Mouse (Mus musculus) liver, adult 2 months (tissue): ENCODE results near the gene Plpp2. TPM values are rescaled to one million over a fixed set of nuclear protein-coding genes. Genes with fewer than 3 reads are reported as not detected.

Experiments
- DNase-seq: peaks from one replicate; pipeline ENCODE4 v3.0.0-alpha.2; 2011; ENCODE audit warnings: low read depth, low spot score; ENCODE audit errors: extremely low read depth
- H3K27ac ChIP-seq: fragments of 200-500 bp; replicated peaks from 2 replicates; pipeline ENCODE4 v1.5.1; 2012; ENCODE audit warnings: low read depth, mild to moderate bottlenecking, control low read depth, inconsistent platforms, low read length; ENCODE audit not compliant: insufficient read depth
- H3K27me3 ChIP-seq: fragments of 200-500 bp; 2 replicates; pipeline ENCODE4 v1.6.1; 2012; ENCODE audit warnings: mild to moderate bottlenecking, moderate library complexity, low read length, inconsistent platforms; ENCODE audit not compliant: control insufficient read depth, insufficient read depth
- H3K36me3 ChIP-seq: fragments of 200-500 bp; 2 replicates; pipeline ENCODE4 v1.6.1; 2012; ENCODE audit warnings: low read length, inconsistent platforms; ENCODE audit not compliant: control insufficient read depth, insufficient read depth
- H3K4me1 ChIP-seq: fragments of 200-500 bp; 2 replicates; pipeline ENCODE4 v1.6.1; 2011; ENCODE audit warnings: low read length; ENCODE audit not compliant: control insufficient read depth, insufficient read depth
- H3K4me3 ChIP-seq: fragments of 200-500 bp; 2 replicates; pipeline ENCODE4 v1.5.1; 2011; ENCODE audit warnings: low read depth, mild to moderate bottlenecking, control low read depth, low read length, moderate library complexity; ENCODE audit not compliant: insufficient read depth
- H3K79me2 ChIP-seq: fragments of 200-500 bp; 2 replicates; pipeline ENCODE4 v1.6.1; 2012; ENCODE audit warnings: inconsistent platforms, mild to moderate bottlenecking, low read length, moderate library complexity; ENCODE audit not compliant: control insufficient read depth, insufficient read depth
- H3K9ac ChIP-seq: fragments of 200-500 bp; 2 replicates; pipeline ENCODE4 v1.6.1; 2012; ENCODE audit warnings: low read depth, mild to moderate bottlenecking, control low read depth, inconsistent platforms, low read length
- CTCF ChIP-seq: fragments of 200-500 bp; IDR thresholded peaks from 2 replicates; pipeline ENCODE4 v1.5.1; 2011; ENCODE audit warnings: low read depth, low read length, control low read depth
- POLR2A ChIP-seq: fragments of 200-500 bp; IDR thresholded peaks from 2 replicates; pipeline ENCODE4 v1.6.1; 2011; ENCODE audit warnings: low read length, control low read depth; ENCODE audit not compliant: insufficient read depth; ENCODE audit errors: extremely low read depth
- WGBS: fragments of 180-500 bp; shearing (Covaris S2); methylation state at CpG from one replicate; pipeline ENCODE4 v1.1.7; 2018; 5-methylcytosine and 5-hydroxymethylcytosine counted together
- polyA plus RNA-seq: library from polyadenylated mRNA; depleted of rRNA; stranded (reverse); fragments of >200 nt; gene quantifications from 2 replicates; pipeline ENCODE4 v1.2.3, GENCODE M21; 2012
- total RNA-seq: library from RNA; depleted of rRNA; stranded (reverse); fragments of >200 nt; gene quantifications from 2 replicates; pipeline ENCODE4 v1.2.3, GENCODE M21; 2014

Plpp2 gene
- total and polyA plus RNA-seq, 2 experiments, result 16.2 to 33.7 TPM

GRCm38 (mm10) chr10:79578276-79578675 lies 44.7 kb upstream of the Plpp2 start:
- H3K4me1 ChIP-seq, result no peaks in the 10 kb centered on the region

GRCm38 (mm10) chr10:79577376-79577775 lies 43.8 kb upstream of the Plpp2 start:
- Histone ChIP-seq H3K36me3 (no peaks in the 10 kb centered on the region), H3K27ac (no peak overlapping the region), H3K9ac (no peak overlapping the region), H3K79me2 (no peaks in the 10 kb centered on the region), H3K4me3 (no peak overlapping the region), H3K27me3 (no peaks in the 10 kb centered on the region), H3K4me1 (no peaks in the 10 kb centered on the region)
- TF ChIP-seq POLR2A, result no peak
- no peak for TF ChIP-seq CTCF
- DNase-seq, result no peak
- WGBS, result 67% methylated on average over 4 of the region's 4 CpGs

More at GRCm38 (mm10) chr10:79578276-79578675, 44.7 kb upstream of the Plpp2 start:
- no peaks in the 10 kb centered on the region for H3K79me2 ChIP-seq
- no peak overlapping the region for H3K27ac ChIP-seq
- WGBS, result 74% methylated on average over 9 of the region's 9 CpGs
- H3K27me3 ChIP-seq, result no peaks in the 10 kb centered on the region
- H3K4me3 ChIP-seq, result no peak overlapping the region
- H3K36me3 ChIP-seq, result no peaks in the 10 kb centered on the region
- no peak overlapping the region for H3K9ac ChIP-seq
- TF ChIP-seq CTCF (no peak), POLR2A (no peak)
- no peak for DNase-seq

DNA sequence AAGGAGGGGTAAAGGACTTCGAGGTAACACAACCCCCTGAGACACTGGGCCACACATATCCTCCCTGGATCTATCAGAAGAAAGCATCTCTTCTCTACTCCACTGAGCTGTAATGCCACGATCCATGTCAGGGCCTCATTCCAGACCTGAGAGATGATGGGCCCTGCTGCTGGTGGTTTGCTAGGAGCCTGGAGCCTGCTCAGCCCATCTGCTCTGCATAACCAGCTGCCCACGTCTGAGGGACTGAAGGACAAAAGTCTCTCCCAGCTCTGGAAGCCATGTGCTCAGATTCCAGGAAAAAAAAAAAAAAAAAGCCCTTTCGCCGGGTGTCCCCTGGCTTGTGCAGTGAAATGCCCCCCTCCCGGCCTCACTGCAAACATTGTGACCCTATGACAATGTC lies 42.2 kb upstream of the Plpp2 start:
- Histone ChIP-seq H3K9ac (no peak overlapping the region), H3K27ac (no peak overlapping the region), H3K27me3 (no peaks in the 10 kb centered on the region), H3K36me3 (no peaks in the 10 kb centered on the region), H3K4me3 (no peak overlapping the region), H3K79me2 (no peaks in the 10 kb centered on the region), H3K4me1 (no peaks in the 10 kb centered on the region)
- no peak for DNase-seq
- WGBS, result 56% methylated on average over 6 of the region's 6 CpGs
- TF ChIP-seq POLR2A (no peak), CTCF (no peak)

DNA sequence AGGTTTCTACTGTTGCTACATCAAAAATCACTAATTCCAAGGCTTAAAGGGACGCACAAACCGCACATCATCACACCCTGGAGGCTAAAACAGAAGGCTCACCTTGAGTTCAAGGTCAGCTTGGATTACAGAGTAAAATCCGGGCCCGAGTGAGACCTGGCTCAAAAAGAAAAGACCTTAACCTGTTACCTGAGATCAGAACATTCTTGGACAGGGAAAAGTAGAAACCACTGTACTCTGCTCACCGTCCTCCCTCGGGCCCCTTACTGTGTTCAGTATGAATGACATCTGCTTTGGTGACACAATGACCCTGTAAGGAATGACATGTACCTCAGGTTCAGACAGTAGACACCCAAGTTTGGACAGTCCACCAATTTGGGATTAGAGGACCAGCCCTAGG lies 41.2 kb upstream of the Plpp2 start:
- 83% methylated on average over 6 of the region's 6 CpGs for WGBS

GRCm38 (mm10) chr10:79574350-79574749 lies 40.8 kb upstream of the Plpp2 start:
- WGBS, result 72% methylated on average over 8 of the region's 8 CpGs
- TF ChIP-seq POLR2A (no peak), CTCF (no peak)
- Histone ChIP-seq H3K4me3 (no peak overlapping the region), H3K36me3 (no peaks in the 10 kb centered on the region), H3K27ac (no peak overlapping the region), H3K79me2 (no peaks in the 10 kb centered on the region), H3K4me1 (no peaks in the 10 kb centered on the region), H3K27me3 (no peaks in the 10 kb centered on the region), H3K9ac (no peak overlapping the region)
- DNase-seq, result no peak

More for the DNA sequence above, 41.2 kb upstream of the Plpp2 start:
- no peak overlapping the region for H3K27ac ChIP-seq
- no peak overlapping the region for H3K4me3 ChIP-seq
- TF ChIP-seq POLR2A, result no peak
- TF ChIP-seq CTCF, result no peak
- H3K9ac ChIP-seq, result no peak overlapping the region
- DNase-seq, result no peak
- no peaks in the 10 kb centered on the region for H3K79me2 ChIP-seq
- no peaks in the 10 kb centered on the region for H3K36me3 ChIP-seq
- H3K4me1 ChIP-seq, result no peaks in the 10 kb centered on the region
- no peaks in the 10 kb centered on the region for H3K27me3 ChIP-seq

DNA sequence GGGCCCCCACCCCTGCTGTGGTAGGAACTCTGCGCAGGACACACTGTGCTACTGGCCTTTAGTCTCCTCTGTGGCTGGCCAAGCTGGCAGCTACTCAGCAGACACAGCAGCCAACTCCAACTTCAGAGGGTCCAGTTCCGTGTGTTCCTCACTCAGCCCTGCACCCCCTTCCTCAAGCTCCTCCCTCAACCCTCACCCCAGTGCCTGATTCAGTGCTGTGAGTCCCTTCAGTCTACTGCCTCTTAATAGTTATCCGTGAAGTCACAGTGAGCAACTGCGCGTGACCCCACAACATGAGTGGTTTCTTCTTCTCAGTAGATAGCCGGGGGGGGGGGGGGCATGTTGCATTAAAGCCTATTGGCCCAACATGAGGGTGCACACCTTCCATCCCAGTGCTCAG lies 40.0 kb upstream of the Plpp2 start:
- WGBS, result 81% methylated on average over 6 of the region's 6 CpGs
- no peaks in the 10 kb centered on the region for H3K4me1 ChIP-seq
- no peak overlapping the region for H3K27ac ChIP-seq
- no peak overlapping the region for H3K9ac ChIP-seq
- TF ChIP-seq POLR2A, result no peak
- no peak for TF ChIP-seq CTCF
- H3K27me3 ChIP-seq, result no peaks in the 10 kb centered on the region
- no peak overlapping the region for H3K4me3 ChIP-seq
- H3K36me3 ChIP-seq, result no peaks in the 10 kb centered on the region
- H3K79me2 ChIP-seq, result no peaks in the 10 kb centered on the region
- DNase-seq, result no peak
